Mouse (Mus musculus): ENCODE measurements around the gene Evl. TPM values are rescaled to one million over a fixed set of nuclear protein-coding genes. Genes with fewer than 3 reads are reported as not detected.
A peak's percentile ranks its signal among the peaks of the same experiment; 100 is the strongest.

The Evl gene
- total RNA-seq, 1 experiment = 36.4 TPM

DNA sequence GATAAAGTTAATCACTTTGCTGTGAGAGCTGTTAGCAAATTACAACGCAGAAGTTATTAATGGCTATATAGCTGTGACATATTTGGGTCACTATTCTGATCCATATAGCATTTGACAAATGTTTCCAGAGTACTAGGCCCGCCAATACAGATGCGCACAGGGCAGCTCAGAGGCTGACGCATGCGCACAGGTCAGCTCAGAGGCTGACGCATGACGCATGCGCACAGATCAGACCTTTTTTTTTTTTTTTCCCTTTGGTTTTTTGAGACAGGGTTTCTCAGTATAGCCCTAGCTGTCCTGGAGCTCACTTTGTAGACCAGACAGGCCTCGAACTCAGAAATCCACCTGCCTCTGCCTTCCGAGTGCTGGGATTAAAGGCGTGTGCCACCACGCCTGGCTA is 39.1 kb upstream of the Evl start:
- Histone ChIP-seq H3K4me1 (ENCODE audit: control insufficient read depth in 2 of 2, insufficient read depth in 2 of 2, low read length in 2 of 2, poor library complexity in 1 of 2) (no peaks in the 10 kb centered on the region), H3K4me3 (ENCODE audit: insufficient read depth in 1 of 2, low read depth in 1 of 2, low read length in 2 of 2, poor library complexity in 1 of 2, severe bottlenecking in 1 of 2) (no peak overlapping the region), H3K9me3 (ENCODE audit: control insufficient read depth, insufficient read depth, low read depth, low read length) (no peaks in the 10 kb centered on the region), H3K36me3 (ENCODE audit: control insufficient read depth, insufficient read depth, low read length, poor library complexity, severe bottlenecking) (no peaks in the 10 kb centered on the region), H3K27ac (ENCODE audit: insufficient read depth, low read depth, low read length, poor library complexity, severe bottlenecking) (no peak overlapping the region), H3K9ac (ENCODE audit: insufficient read depth, low read depth, low read length, poor library complexity, severe bottlenecking) (0 out of 2 replicates have a peak overlapping the region, but pooled peaks have one; percentile 2)
- TF ChIP-seq MAFK (IDR thresholded peaks at IDR 0.05; ENCODE audit: insufficient read depth, low read depth, low read length) = no peak
- TF ChIP-seq ZNF384 (IDR thresholded peaks at IDR 0.05; ENCODE audit: low read depth, low read length) = peak; percentile 96
- in situ Hi-C loops (cut with MboI; ENCODE audit: low sequenced_read_pairs in 2 of 2, unreplicated experiment in 2 of 2) = no loop called here
- DNase-seq (ENCODE audit: low read depth, low spot score) = no peak

- no peaks in the 10 kb centered on the region for H3K9me3 ChIP-seq (ENCODE audit: control insufficient read depth, insufficient read depth, low read depth, low read length)
- in situ Hi-C loops (cut with MboI; ENCODE audit: low sequenced_read_pairs in 2 of 2, unreplicated experiment in 2 of 2) = no loop called here
- H3K4me1 ChIP-seq (ENCODE audit: control insufficient read depth in 2 of 2, insufficient read depth in 2 of 2, low read length in 2 of 2, poor library complexity in 1 of 2) = no peaks in the 10 kb centered on the region
- no peak overlapping the region for H3K4me3 ChIP-seq (ENCODE audit: insufficient read depth in 1 of 2, low read depth in 1 of 2, low read length in 2 of 2, poor library complexity in 1 of 2, severe bottlenecking in 1 of 2)
- no peak overlapping the region for H3K9ac ChIP-seq (ENCODE audit: insufficient read depth, low read depth, low read length, poor library complexity, severe bottlenecking)
- TF ChIP-seq ZC3H11A (IDR thresholded peaks at IDR 0.05; ENCODE audit: borderline replicate concordance, low read depth, low read length) (no peak), ZNF384 (IDR thresholded peaks at IDR 0.05; ENCODE audit: low read depth, low read length) (no peak), CHD2 (IDR thresholded peaks at IDR 0.05; ENCODE audit: low read depth, low read length) (no peak), MAFK (IDR thresholded peaks at IDR 0.05; ENCODE audit: insufficient read depth, low read depth, low read length) (no peak), HCFC1 (IDR thresholded peaks at IDR 0.05; ENCODE audit: borderline replicate concordance, insufficient read depth, low read length) (no peak)
- no peak for DNase-seq (ENCODE audit: low read depth, low spot score)
- H3K36me3 ChIP-seq (ENCODE audit: control insufficient read depth, insufficient read depth, low read length, poor library complexity, severe bottlenecking) = no peaks in the 10 kb centered on the region
- no peak overlapping the region for H3K27ac ChIP-seq (ENCODE audit: insufficient read depth, low read depth, low read length, poor library complexity, severe bottlenecking)
Observed at GRCm38 (mm10) chr12:108519374-108519773, 35.1 kb upstream of the Evl start.

DNA sequence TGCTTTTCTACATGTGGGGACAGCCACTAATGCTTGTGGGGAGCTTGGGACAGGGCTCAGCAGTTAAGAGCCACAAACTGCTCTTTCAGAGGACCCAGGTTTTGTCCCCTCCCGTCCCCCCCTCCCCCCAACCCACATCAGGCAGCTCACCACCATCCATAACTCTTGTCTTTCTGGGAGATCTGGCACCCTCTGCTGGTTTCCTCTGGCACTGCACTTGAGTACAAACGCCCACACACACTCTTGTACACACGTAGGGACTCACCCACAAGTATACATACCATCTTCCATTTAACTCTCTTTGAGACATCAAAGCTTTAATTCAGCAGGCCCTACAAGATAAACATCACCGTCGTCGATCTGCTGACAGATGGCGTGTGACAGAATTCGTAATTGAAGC is 25.3 kb upstream of the Evl start:
- TF ChIP-seq HCFC1 (IDR thresholded peaks at IDR 0.05; ENCODE audit: borderline replicate concordance, insufficient read depth, low read length) (no peak), ZC3H11A (IDR thresholded peaks at IDR 0.05; ENCODE audit: borderline replicate concordance, low read depth, low read length) (0 out of 2 replicates have a peak, but pooled peaks have one; percentile 1)
- Histone ChIP-seq H3K4me1 (ENCODE audit: control insufficient read depth in 2 of 2, insufficient read depth in 2 of 2, low read length in 2 of 2, poor library complexity in 1 of 2) (peaks cover 2 to 6% of the 10 kb centered on the region in 2 experiments; a peak in 2 of 4 replicates), H3K27ac (ENCODE audit: insufficient read depth, low read depth, low read length, poor library complexity, severe bottlenecking) (no peak overlapping the region), H3K9me3 (ENCODE audit: control insufficient read depth, insufficient read depth, low read depth, low read length) (no peaks in the 10 kb centered on the region), H3K36me3 (ENCODE audit: control insufficient read depth, insufficient read depth, low read length, poor library complexity, severe bottlenecking) (no peaks in the 10 kb centered on the region), H3K9ac (ENCODE audit: insufficient read depth, low read depth, low read length, poor library complexity, severe bottlenecking) (no peak overlapping the region), H3K4me3 (ENCODE audit: insufficient read depth in 1 of 2, low read depth in 1 of 2, low read length in 2 of 2, poor library complexity in 1 of 2, severe bottlenecking in 1 of 2) (no peak overlapping the region)
- in situ Hi-C loops (cut with MboI; ENCODE audit: low sequenced_read_pairs in 2 of 2, unreplicated experiment in 2 of 2) = no loop called here
- DNase-seq (ENCODE audit: low read depth, low spot score) = peak; percentile 84

DNA sequence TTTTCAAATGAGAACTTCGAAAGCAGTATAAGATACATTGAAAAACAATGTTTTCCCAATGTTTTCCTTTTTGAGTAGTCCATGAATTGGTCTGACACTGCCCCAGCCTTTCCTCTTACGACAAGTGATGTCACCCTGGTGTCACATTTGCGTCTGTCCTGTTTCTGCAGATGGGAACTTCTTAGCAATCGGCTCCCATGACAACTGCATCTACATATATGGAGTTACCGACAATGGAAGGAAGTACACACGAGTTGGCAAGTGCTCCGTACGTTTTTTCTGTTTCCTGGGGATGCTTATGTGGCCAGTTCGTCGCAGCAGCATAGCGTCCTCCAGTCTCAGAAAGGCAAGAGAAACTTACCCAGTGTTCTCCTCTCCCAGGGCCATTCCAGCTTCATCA is 20.0 kb upstream of the Evl start:
- in situ Hi-C loops (cut with MboI; ENCODE audit: low sequenced_read_pairs in 2 of 2, unreplicated experiment in 2 of 2) = no loop called here
- Histone ChIP-seq H3K9me3 (ENCODE audit: control insufficient read depth, insufficient read depth, low read depth, low read length) (no peaks in the 10 kb centered on the region), H3K4me1 (ENCODE audit: control insufficient read depth in 2 of 2, insufficient read depth in 2 of 2, low read length in 2 of 2, poor library complexity in 1 of 2) (no peaks in the 10 kb centered on the region), H3K9ac (ENCODE audit: insufficient read depth, low read depth, low read length, poor library complexity, severe bottlenecking) (no peak overlapping the region), H3K27ac (ENCODE audit: insufficient read depth, low read depth, low read length, poor library complexity, severe bottlenecking) (no peak overlapping the region), H3K4me3 (ENCODE audit: insufficient read depth in 1 of 2, low read depth in 1 of 2, low read length in 2 of 2, poor library complexity in 1 of 2, severe bottlenecking in 1 of 2) (no peak overlapping the region), H3K36me3 (ENCODE audit: control insufficient read depth, insufficient read depth, low read length, poor library complexity, severe bottlenecking) (no peaks in the 10 kb centered on the region)
- DNase-seq (ENCODE audit: low read depth, low spot score) = no peak
- TF ChIP-seq MAFK (IDR thresholded peaks at IDR 0.05; ENCODE audit: insufficient read depth, low read depth, low read length) = no peak
- TF ChIP-seq CHD2 (IDR thresholded peaks at IDR 0.05; ENCODE audit: low read depth, low read length) = no peak
- TF ChIP-seq ZC3H11A (IDR thresholded peaks at IDR 0.05; ENCODE audit: borderline replicate concordance, low read depth, low read length) = no peak
- TF ChIP-seq HCFC1 (IDR thresholded peaks at IDR 0.05; ENCODE audit: borderline replicate concordance, insufficient read depth, low read length) = no peak
- TF ChIP-seq ZNF384 (IDR thresholded peaks at IDR 0.05; ENCODE audit: low read depth, low read length) = no peak

DNA sequence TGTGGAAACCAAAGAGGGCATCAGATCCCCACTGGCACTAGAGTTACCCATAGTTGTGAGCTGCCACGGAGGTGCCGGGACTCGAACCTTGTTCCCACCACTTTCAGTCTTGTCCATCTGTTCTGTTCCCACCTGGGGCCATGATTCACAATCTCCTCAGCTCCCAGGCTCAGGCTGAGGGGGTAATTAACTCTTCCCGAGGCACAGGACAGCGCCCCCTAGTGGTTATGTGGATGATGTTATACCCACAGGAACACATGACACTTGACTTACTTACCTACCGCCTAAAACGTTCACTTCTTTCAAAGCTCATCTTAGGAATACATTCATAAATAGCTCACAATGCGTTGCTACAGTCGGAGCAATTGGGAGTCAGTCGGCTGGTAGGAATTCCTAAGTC is 18.1 kb upstream of the Evl start:
- H3K4me1 ChIP-seq (ENCODE audit: control insufficient read depth in 2 of 2, insufficient read depth in 2 of 2, low read length in 2 of 2, poor library complexity in 1 of 2) = no peaks in the 10 kb centered on the region
- TF ChIP-seq CHD2 (IDR thresholded peaks at IDR 0.05; ENCODE audit: low read depth, low read length) = no peak
- no peak for TF ChIP-seq ZNF384 (IDR thresholded peaks at IDR 0.05; ENCODE audit: low read depth, low read length)
- TF ChIP-seq HCFC1 (IDR thresholded peaks at IDR 0.05; ENCODE audit: borderline replicate concordance, insufficient read depth, low read length) = no peak
- no peak for TF ChIP-seq ZC3H11A (IDR thresholded peaks at IDR 0.05; ENCODE audit: borderline replicate concordance, low read depth, low read length)
- no peak for TF ChIP-seq MAFK (IDR thresholded peaks at IDR 0.05; ENCODE audit: insufficient read depth, low read depth, low read length)
- no peak overlapping the region for H3K4me3 ChIP-seq (ENCODE audit: insufficient read depth in 1 of 2, low read depth in 1 of 2, low read length in 2 of 2, poor library complexity in 1 of 2, severe bottlenecking in 1 of 2)
- no peak overlapping the region for H3K9ac ChIP-seq (ENCODE audit: insufficient read depth, low read depth, low read length, poor library complexity, severe bottlenecking)
- in situ Hi-C loops (cut with MboI; ENCODE audit: low sequenced_read_pairs in 2 of 2, unreplicated experiment in 2 of 2) = no loop called here
- H3K9me3 ChIP-seq (ENCODE audit: control insufficient read depth, insufficient read depth, low read depth, low read length) = no peaks in the 10 kb centered on the region
- no peak overlapping the region for H3K27ac ChIP-seq (ENCODE audit: insufficient read depth, low read depth, low read length, poor library complexity, severe bottlenecking)
- peak; percentile 81 for DNase-seq (ENCODE audit: low read depth, low spot score)
- H3K36me3 ChIP-seq (ENCODE audit: control insufficient read depth, insufficient read depth, low read length, poor library complexity, severe bottlenecking) = no peaks in the 10 kb centered on the region
